Mouse (Mus musculus): ENCODE results near the gene Hist1h2ak.

Hist1h2ak gene

GRCm38 (mm10) chr13:21721107-21721756, 32.4 kb downstream of the Hist1h2ak start:
- DNase-seq (ENCODE audit: low read depth) = peak; percentile 64

GRCm38 (mm10) chr13:21718381-21719080, 35.1 kb downstream of the Hist1h2ak start:
- DNase-seq (ENCODE audit: low read depth) = peak; percentile 44

- DNase-seq (ENCODE audit: low read depth) = peak; percentile 95
These were observed 36.0 kb downstream of the Hist1h2ak start, which contains the start of gene Hist1h3h for GRCm38 (mm10) chr13:21717397-21718357. TSS of gene Hist1h3h (plus strand) at chr13:21717659.

- DNase-seq (ENCODE audit: low read depth) = peak; percentile 78
These were observed 36.9 kb downstream of the Hist1h2ak start for GRCm38 (mm10) chr13:21716540-21717391.

GRCm38 (mm10) chr13:21715864-21716539, 37.6 kb downstream of the Hist1h2ak start, which contains the start of the genes Hist1h2bl and Hist1h2ai:
TSS of gene Hist1h2bl (minus strand) at chr13:21716143.
TSS of gene Hist1h2ai (plus strand) at chr13:21716422.
- peak; percentile 95 for DNase-seq (ENCODE audit: low read depth)

GRCm38 (mm10) chr13:21715131-21715863, 38.3 kb downstream of the Hist1h2ak start:
- peak; percentile 73 for DNase-seq (ENCODE audit: low read depth)

GRCm38 (mm10) chr13:21714725-21715124, 38.9 kb downstream of the Hist1h2ak start:
- DNase-seq (ENCODE audit: low read depth) = peak; percentile 90

GRCm38 (mm10) chr13:21711698-21712097, 41.9 kb downstream of the Hist1h2ak start:
- no peak for DNase-seq (ENCODE audit: low read depth)

GRCm38 (mm10) chr13:21710821-21711525, 42.7 kb downstream of the Hist1h2ak start:
- DNase-seq (ENCODE audit: low read depth) = peak; percentile 93

- peak; percentile 94 for DNase-seq (ENCODE audit: low read depth)
These were observed 43.5 kb downstream of the Hist1h2ak start for GRCm38 (mm10) chr13:21710031-21710711.

GRCm38 (mm10) chr13:21706669-21707068, 47.0 kb downstream of the Hist1h2ak start:
- no peak for DNase-seq (ENCODE audit: low read depth)
